Mouse (Mus musculus): ENCODE measurements around the gene Tas2r144. TPM values are rescaled to one million over a fixed set of nuclear protein-coding genes. Genes with fewer than 3 reads are reported as not detected.

The Tas2r144 gene
- not detected for total RNA-seq (2021)
- long read RNA-seq, experiment 1, result 0 reads
- long read RNA-seq, experiment 2, result 0 reads

GRCm38 (mm10) chr6:42215028-42215427 lies at the start of gene Tas2r144:
Gene Tas2r144 (plus strand): TSS chr6:42215328.
- DNase-seq (ENCODE audit: low spot score), result no peak

- DNase-seq (ENCODE audit: low spot score), result no peak
Measured at GRCm38 (mm10) chr6:42182462-42182861, 32.7 kb upstream of the Tas2r144 start.

- DNase-seq (ENCODE audit: low spot score), result no peak
Measured at GRCm38 (mm10) chr6:42186230-42186629, 28.9 kb upstream of the Tas2r144 start.

GRCm38 (mm10) chr6:42197710-42198109 lies 17.4 kb upstream of the Tas2r144 start:
- no peak for DNase-seq (ENCODE audit: low spot score)

GRCm38 (mm10) chr6:42199498-42199897 lies 15.6 kb upstream of the Tas2r144 start:
- DNase-seq (ENCODE audit: low spot score), result no peak

GRCm38 (mm10) chr6:42222286-42222685 lies 7.2 kb downstream of the Tas2r144 start:
- no peak for DNase-seq (ENCODE audit: low spot score)

- DNase-seq (ENCODE audit: low spot score), result no peak
Measured at GRCm38 (mm10) chr6:42225046-42225445, 9.9 kb downstream of the Tas2r144 start.

GRCm38 (mm10) chr6:42227240-42228101 lies 12.3 kb downstream of the Tas2r144 start:
- peak; percentile 63 for DNase-seq (ENCODE audit: low spot score)

- DNase-seq (ENCODE audit: low spot score), result no peak
Measured at GRCm38 (mm10) chr6:42229610-42230009, 14.5 kb downstream of the Tas2r144 start.

- DNase-seq (ENCODE audit: low spot score), result no peak
Measured at GRCm38 (mm10) chr6:42231191-42231590, 16.1 kb downstream of the Tas2r144 start.

- no peak for DNase-seq (ENCODE audit: low spot score)
Measured at GRCm38 (mm10) chr6:42237276-42237805, 22.2 kb downstream of the Tas2r144 start.

GRCm38 (mm10) chr6:42241311-42242045 lies 26.4 kb downstream of the Tas2r144 start:
- DNase-seq (ENCODE audit: low spot score), result peak; percentile 27

- DNase-seq (ENCODE audit: low spot score), result peak; percentile 85
Measured at GRCm38 (mm10) chr6:42245711-42246353, 30.7 kb downstream of the Tas2r144 start, which contains the start of gene Gstk1. Gene Gstk1 (plus strand): TSS chr6:42245935.

GRCm38 (mm10) chr6:42247173-42247572 lies 32.0 kb downstream of the Tas2r144 start:
- peak; percentile 43 for DNase-seq (ENCODE audit: low spot score)

- DNase-seq (ENCODE audit: low spot score), result no peak
Measured at GRCm38 (mm10) chr6:42247981-42248380, 32.9 kb downstream of the Tas2r144 start.

- DNase-seq (ENCODE audit: low spot score), result no peak
Measured at GRCm38 (mm10) chr6:42251791-42252190, 36.7 kb downstream of the Tas2r144 start.

GRCm38 (mm10) chr6:42253103-42253502 lies 38.0 kb downstream of the Tas2r144 start:
- peak; percentile 24 for DNase-seq (ENCODE audit: low spot score)

GRCm38 (mm10) chr6:42257303-42257863 lies 42.3 kb downstream of the Tas2r144 start:
- DNase-seq (ENCODE audit: low spot score), result peak; percentile 67

GRCm38 (mm10) chr6:42260430-42260829 lies 45.3 kb downstream of the Tas2r144 start:
- no peak for DNase-seq (ENCODE audit: low spot score)

- no peak for DNase-seq (ENCODE audit: low spot score)
Measured at GRCm38 (mm10) chr6:42261524-42262170, 46.5 kb downstream of the Tas2r144 start, which contains the start of gene Tmem139. Gene Tmem139 (plus strand): TSS chr6:42261970.
